Mouse (Mus musculus) frontal cortex, adult 2 months (tissue): ENCODE measurements around the gene Gm45716. TPM values are rescaled to one million over a fixed set of nuclear protein-coding genes. Genes with fewer than 3 reads are reported as not detected.

ENCODE experiments used
- DNase-seq, 2 experiments: peaks; one replicate each; pipeline ENCODE4 v3.0.0; 2022; ENCODE audit warnings: low spot score in 1 of 2; ENCODE audit errors: extremely low spot score in 1 of 2
- polyA plus RNA-seq: library from polyadenylated mRNA; depleted of rRNA; stranded (reverse); fragments of >200 nt; gene quantifications from 2 replicates; pipeline ENCODE4 v1.2.3, GENCODE M21; 2012

The Gm45716 gene
- polyA plus RNA-seq, 1 experiment: 9.4 TPM

GRCm38 (mm10) chr11:90249025-90249650 is 61.7 kb downstream of the Gm45716 start, which contains the start of gene Mmd:
Gene Mmd, plus strand, starts transcription at chr11:90249456.
- peak; percentile 97 to 98 for DNase-seq

- DNase-seq: peak in 1 of 2 experiments; percentile 32
Observed at GRCm38 (mm10) chr11:90249701-90250141, 62.2 kb downstream of the Gm45716 start.

- no peak for DNase-seq
Observed at GRCm38 (mm10) chr11:90250189-90250588, 62.7 kb downstream of the Gm45716 start.

- no peak for DNase-seq
Observed at GRCm38 (mm10) chr11:90250730-90251129, 63.2 kb downstream of the Gm45716 start.

- no peak for DNase-seq
Observed at GRCm38 (mm10) chr11:90251923-90252322, 64.4 kb downstream of the Gm45716 start.

GRCm38 (mm10) chr11:90252366-90252765 is 64.9 kb downstream of the Gm45716 start:
- DNase-seq: no peak

- DNase-seq: peak in 1 of 2 experiments; percentile 65
Observed at GRCm38 (mm10) chr11:90254536-90254935, 67.1 kb downstream of the Gm45716 start.

- peak; percentile 53 to 64 for DNase-seq
Observed at GRCm38 (mm10) chr11:90255687-90256086, 68.2 kb downstream of the Gm45716 start.

- DNase-seq: no peak
Observed at GRCm38 (mm10) chr11:90256833-90257525, 69.5 kb downstream of the Gm45716 start.

GRCm38 (mm10) chr11:90258321-90258927 is 70.9 kb downstream of the Gm45716 start:
- DNase-seq: no peak

GRCm38 (mm10) chr11:90259071-90259470 is 71.6 kb downstream of the Gm45716 start:
- no peak for DNase-seq

GRCm38 (mm10) chr11:90259826-90260225 is 72.3 kb downstream of the Gm45716 start:
- no peak for DNase-seq

GRCm38 (mm10) chr11:90264180-90264579 is 76.7 kb downstream of the Gm45716 start:
- DNase-seq: no peak

GRCm38 (mm10) chr11:90265581-90265980 is 78.1 kb downstream of the Gm45716 start:
- DNase-seq: no peak

- no peak for DNase-seq
Observed at GRCm38 (mm10) chr11:90268934-90269333, 81.5 kb downstream of the Gm45716 start.

GRCm38 (mm10) chr11:90269398-90270123 is 82.1 kb downstream of the Gm45716 start:
- DNase-seq: no peak

GRCm38 (mm10) chr11:90270132-90270877 is 82.8 kb downstream of the Gm45716 start:
- no peak for DNase-seq

GRCm38 (mm10) chr11:90274187-90274586 is 86.7 kb downstream of the Gm45716 start:
- DNase-seq: no peak

- DNase-seq: no peak
Observed at GRCm38 (mm10) chr11:90275663-90276062, 88.2 kb downstream of the Gm45716 start.

- no peak for DNase-seq
Observed at GRCm38 (mm10) chr11:90276150-90276549, 88.7 kb downstream of the Gm45716 start.
